Mouse (Mus musculus): ENCODE measurements around the gene Frmd5. TPM values are rescaled to one million over a fixed set of nuclear protein-coding genes. Genes with fewer than 3 reads are reported as not detected.
"Not testable (repeated sequence)": the region's sequence is repeated elsewhere in the genome, so short reads cannot be mapped to it uniquely, and the experiment has no call there.

Frmd5 gene
- 10 to 100 TPM; 47.4 to 51.3 (median 50.4) TPM for total RNA-seq (2022)

DNA sequence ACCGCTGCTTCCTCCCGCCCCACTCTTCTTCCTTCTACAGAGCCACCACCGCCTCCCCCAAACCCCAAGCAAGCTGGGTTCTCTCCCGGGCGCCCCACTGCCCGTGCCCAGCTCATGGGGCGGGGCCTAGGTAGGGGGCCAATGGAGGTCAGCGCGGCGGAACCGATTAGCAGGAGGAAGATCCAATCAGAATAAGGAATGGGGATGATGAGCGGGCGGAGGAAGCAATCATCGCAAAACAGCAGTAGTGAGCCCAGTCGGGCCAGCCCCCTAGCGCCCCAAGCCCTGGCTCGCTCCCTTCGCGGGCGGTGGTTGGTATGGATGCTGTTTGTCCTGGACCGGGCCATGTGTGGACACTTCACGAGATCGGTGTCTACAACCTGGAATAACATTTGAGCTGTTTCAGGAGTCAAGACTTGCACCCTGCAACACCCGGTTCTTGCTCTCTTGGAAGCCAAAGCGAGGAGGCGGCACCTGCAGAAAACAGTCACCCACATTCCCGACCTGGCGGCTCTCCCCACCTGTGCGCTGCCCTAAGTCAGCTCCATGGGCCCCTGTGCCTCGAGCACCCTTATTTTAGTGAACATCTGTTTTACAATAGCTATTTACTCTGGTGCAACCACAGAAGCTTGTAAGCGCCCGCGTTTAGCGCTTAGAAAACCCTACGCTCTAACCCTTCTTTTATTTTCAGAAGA lies at the start of gene Frmd5:
Frmd5 (minus strand) TSS at position 129 of the 695 bp plus-strand sequence.
- peak; percentile 86 to 94 for DNase-seq (ENCODE audit: low spot score in 2 of 2)

- DNase-seq (ENCODE audit: low spot score in 2 of 2), result no peak
Measured at GRCm38 (mm10) chr2:121853974-121854373, 47.1 kb upstream of the Frmd5 start.

- DNase-seq (ENCODE audit: low spot score in 2 of 2), result no peak
Measured at GRCm38 (mm10) chr2:121852045-121852444, 45.2 kb upstream of the Frmd5 start.

DNA sequence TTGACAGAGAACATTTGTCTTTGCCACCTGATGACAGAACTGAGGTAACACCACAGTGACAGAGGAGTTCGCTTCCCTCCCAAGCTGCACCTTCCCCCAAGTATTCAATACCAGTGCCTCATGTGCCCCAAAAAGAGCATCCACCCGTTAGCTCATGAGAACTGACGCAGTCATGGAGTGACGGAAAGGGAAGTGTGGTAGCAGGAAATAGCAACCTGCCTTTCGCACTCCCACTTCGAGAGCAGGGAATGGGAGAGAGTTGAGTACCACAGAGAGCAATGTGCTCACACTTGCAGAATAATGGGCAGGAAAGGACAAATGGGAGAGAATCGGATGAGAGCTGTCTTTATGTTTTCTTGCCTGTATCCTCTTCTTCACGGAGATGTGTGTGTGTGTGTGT lies 39.2 kb upstream of the Frmd5 start:
- no peak for DNase-seq (ENCODE audit: low spot score in 2 of 2)

- no peak for DNase-seq (ENCODE audit: low spot score in 2 of 2)
Measured at GRCm38 (mm10) chr2:121842249-121842648, 35.4 kb upstream of the Frmd5 start.

DNA sequence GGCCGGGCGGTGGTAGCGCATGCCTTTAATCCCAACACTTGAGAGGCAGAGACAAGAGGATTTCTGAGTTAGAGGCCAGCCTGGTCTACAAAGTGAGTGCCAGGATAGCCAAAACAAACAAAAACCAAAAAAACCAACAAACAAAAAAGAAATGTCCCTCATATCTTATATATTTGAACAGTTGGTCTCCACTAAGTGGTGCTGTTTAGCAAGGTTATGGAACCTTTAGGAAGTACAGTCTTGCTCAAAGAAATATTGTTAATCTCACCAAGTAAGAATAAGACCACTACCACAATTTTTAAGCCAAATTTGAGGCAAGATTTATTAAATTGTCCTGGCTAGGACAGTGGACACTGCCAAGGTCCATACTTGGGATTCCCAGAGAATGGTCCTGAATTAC lies 34.6 kb upstream of the Frmd5 start:
- DNase-seq (ENCODE audit: low spot score in 2 of 2), result no peak

DNA sequence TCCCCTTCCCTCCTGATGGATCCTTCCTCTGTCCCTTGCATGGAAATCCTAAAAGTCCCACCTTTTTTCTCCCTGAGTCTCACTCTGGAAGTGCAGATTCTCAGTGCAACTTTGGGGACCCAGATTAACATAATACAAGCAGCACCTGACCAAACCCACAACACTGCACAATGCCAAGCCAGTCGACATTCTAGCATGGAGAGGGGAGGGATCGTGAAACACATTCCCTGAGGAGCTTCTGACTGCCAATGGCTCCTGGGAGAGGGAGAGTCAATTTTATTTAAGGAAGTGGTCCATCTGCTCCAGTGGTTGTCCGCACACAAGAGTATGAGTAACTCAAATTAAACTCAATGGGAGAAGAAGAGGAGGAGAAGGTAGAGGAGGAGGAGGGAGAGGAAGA lies 28.0 kb upstream of the Frmd5 start:
- DNase-seq (ENCODE audit: low spot score in 2 of 2), result no peak

GRCm38 (mm10) chr2:121832484-121832894 lies 25.6 kb upstream of the Frmd5 start:
- peak in 1 of 2 experiments; percentile 28 for DNase-seq (ENCODE audit: low spot score in 2 of 2)

DNA sequence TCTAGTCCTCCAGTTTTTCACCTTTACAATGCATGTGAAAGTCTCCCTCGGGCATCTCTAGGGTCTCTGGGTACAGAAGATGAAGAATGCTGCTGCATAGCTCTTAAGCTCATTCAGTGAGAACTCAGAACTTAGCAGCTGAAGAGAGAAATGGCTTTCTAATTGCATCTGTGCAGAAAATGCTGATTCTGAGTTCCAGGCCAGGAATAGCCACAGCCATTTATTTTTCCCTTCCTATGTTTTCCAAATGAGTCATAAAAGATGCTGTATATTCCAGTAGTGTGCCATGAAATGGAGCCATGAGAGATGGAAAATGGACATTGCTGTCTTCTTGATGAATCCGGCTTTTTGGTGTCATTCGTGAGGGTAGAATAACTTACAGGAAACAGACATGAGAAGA lies 21.5 kb upstream of the Frmd5 start:
- DNase-seq (ENCODE audit: low spot score in 2 of 2), result no peak

DNA sequence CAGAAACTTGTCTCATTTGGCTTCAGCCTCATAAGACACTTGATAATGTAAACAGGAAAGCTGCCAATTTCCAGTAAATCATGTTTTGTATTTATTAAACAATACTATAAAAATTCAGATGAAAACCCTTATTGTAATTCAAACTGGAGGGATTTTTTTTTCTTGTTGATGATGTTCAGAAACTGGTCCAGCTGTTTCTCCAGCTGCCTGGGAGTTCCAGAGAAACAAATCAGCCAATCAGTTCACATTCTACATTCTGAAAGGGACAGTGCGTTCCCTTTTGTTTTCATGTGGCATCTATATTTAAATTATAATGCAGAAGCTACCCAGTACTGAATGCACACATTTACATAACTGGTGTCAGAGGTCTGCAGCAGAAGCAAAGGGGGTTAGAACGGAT lies 19.3 kb upstream of the Frmd5 start:
- DNase-seq (ENCODE audit: low spot score in 2 of 2), result no peak

DNA sequence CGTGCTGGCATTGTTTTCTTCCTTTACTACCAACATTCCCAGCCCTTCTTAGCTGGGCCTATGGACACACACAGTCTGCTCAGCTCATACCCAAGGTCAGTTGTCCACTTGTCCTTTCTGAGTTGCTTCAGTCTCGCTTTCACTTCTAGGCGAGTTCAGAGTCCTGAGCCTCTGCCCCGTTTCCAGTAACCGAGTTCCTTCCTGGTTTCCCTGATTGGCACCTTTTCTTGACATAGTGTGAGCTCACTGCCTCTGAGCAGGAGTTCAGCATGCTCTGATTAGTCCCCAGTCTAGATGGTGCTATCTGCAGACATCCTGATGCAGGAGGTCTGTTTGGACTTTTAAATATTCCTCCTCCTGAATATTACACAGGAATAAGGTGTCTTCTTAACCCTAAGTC lies 17.8 kb upstream of the Frmd5 start:
- DNase-seq (ENCODE audit: low spot score in 2 of 2), result no peak

DNA sequence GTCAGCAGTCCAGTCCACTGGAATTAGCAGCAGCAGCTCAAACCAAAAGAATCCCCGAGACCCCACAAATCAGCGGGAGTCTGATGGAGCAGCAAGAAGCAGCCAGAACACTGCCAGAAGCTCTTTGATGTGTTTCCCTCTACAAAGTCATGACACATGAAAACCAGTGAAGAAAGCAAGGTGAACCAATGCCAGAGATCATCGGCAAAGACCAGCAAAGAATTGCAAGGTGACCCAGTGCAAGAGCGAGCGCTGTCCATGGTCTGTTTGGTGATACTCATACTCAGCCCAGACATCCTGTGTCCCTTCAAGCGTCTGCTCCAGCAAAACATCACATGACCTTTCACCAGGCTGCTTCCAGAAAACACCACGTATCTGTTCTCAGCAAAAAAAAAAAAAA lies 14.9 kb upstream of the Frmd5 start:
- DNase-seq (ENCODE audit: low spot score in 2 of 2), result no peak

DNA sequence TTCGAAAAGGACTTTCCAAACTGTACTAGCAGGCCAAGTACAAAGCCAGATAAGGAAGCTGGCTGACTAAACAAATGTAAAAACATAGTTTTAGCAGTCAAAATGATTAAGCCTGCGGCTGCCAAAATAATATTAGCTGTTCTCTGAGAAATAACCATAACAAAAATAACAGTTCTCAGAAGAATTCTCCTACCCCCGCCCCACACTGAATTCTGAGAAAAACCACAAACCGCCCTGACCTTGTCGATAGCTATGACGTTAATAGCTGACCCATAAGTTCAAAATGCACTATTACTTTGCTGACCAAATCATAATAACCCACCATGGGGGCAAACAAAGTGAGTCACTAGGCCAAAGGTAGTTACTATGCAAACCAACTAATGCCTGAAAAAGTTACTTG lies 4.0 kb upstream of the Frmd5 start:
- DNase-seq (ENCODE audit: low spot score in 2 of 2), result not testable (repeated sequence)

- no peak for DNase-seq (ENCODE audit: low spot score in 2 of 2)
Measured at GRCm38 (mm10) chr2:121809126-121809525, 2.2 kb upstream of the Frmd5 start.

- peak; percentile 23 to 33 for DNase-seq (ENCODE audit: low spot score in 2 of 2)
Measured at GRCm38 (mm10) chr2:121806171-121806943, 530 bp downstream of the Frmd5 start.

DNA sequence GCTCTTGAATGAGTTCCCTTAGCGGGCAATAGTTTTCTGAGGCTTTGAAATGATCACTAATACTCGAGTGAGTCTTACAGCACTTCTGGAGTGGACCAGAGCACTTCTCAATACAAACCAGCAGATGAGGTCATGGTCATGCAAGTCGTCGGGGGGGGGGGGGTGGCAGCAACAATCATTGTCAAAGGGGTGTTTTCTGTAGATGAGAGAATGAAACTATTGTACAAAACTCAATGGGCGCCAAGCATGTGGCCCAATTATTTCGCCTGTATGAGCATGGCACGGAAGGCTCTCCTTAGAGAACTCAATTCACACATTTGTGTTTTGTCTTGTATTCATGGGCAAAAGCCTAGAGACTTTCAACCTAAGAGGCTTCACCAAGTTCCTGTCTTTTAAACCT lies 7.8 kb downstream of the Frmd5 start:
- no peak for DNase-seq (ENCODE audit: low spot score in 2 of 2)

DNA sequence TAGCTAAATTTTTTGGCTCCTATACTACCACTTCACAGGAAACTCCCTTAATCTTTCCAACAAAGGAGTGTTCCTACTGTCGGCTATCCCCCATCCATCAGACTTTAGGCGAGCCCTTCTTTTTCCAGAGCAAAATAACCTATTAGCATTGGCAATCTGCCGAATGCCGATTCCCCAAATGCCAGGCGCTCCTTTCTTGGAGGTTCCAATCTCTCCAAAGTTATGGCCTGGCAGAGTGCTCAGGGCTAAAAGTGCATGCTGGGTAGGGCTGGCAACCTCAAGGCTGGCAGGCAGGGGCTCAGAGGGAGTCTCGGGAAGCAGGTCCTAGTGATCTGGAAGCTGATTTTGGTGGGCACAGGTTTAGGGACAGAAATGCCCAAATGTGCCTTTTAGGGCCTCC lies 10.9 kb downstream of the Frmd5 start:
- DNase-seq (ENCODE audit: low spot score in 2 of 2), result no peak

DNA sequence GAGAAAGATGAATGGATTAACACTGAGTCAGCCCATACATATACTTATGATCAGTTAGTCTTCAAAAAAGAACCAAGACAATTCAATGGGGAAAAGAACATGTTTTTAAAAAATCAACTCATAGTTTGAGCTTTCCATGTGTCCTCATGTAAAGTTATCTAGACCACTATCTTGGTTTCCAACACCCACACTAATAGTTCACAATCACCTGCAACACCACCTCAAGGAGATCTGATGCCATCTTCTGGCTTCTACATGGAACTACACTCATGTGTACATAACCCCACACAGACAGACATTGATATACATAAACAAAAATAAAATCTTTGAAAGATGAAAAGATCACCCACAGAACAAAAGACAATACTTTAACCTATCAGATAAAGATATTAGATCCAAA lies 17.1 kb downstream of the Frmd5 start:
- no peak for DNase-seq (ENCODE audit: low spot score in 2 of 2)

DNA sequence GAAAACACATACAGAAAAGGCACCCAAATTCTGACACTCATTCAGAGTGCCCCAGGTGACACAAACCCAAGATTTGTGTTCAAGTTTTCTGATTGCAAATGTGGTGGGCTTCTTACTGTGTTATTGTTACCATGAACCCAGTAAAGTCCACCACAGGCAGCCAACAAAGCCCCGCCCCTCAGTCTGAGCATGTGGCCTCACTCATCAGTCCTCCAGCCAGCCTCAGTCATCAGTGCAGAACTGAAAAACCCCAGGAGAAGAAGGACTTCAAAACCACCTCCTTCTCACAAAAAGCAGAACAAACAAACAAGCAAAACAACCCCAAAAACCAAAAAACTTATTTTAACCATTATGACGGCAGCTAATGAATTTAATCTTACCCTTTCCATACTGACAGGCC lies 18.5 kb downstream of the Frmd5 start:
- DNase-seq (ENCODE audit: low spot score in 2 of 2), result no peak

DNA sequence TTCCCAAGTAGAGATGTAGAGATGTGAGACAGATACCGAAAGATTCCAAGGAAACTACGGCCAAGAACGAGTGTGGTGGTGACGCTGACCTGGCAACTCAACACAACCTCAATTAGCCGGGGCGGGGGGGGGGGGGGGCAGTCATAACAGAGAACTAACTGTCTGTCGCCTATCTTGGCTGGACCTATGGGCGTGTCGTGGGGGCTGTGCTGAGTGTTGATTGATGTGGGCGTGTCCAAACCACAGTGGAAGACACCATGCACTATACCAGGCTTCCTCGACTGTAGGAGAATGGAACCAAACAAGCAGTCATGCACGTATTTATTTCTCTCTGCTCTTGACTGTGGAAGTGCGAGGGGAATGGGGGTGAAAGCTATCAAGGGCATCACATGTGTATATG lies 19.1 kb downstream of the Frmd5 start:
- DNase-seq (ENCODE audit: low spot score in 2 of 2), result no peak

DNA sequence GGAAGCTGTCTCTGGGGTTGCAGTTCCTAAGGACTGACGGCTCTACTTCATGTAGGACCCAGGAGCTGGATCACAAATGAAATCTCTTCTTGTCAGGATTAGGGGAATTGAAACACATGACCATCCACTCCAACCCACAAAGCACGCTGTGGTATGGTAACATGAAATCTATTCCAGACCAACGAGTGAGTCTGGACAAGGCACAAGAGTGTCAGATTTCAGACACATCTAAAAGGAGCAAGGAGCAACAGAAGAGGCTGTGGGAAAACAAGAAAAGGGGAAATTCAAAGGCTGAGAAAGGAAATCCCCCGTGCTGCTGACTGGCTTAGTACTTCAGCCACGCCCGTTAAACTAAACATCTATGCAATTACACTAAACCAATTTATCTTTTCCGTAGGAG lies 19.6 kb downstream of the Frmd5 start:
- no peak for DNase-seq (ENCODE audit: low spot score in 2 of 2)

- no peak for DNase-seq (ENCODE audit: low spot score in 2 of 2)
Measured at GRCm38 (mm10) chr2:121776219-121776618, 30.7 kb downstream of the Frmd5 start.

DNA sequence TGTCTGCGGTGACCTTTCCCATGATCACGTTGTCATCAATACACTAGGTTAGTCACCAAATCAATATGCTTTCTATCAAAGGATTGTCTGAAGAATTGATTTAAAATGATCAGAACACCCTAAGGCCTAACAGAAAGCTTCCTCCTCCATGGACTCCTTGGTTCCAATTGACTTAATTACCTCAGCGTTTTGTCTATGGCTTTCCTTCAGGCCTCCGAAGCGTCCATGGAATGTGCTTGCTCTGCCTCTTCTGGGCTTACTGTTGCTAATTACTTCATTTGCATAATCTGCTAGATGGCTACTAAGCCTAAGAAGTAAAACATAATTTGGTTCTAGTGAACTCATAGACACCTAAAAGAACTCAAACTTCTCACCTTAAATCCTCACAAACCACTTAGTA lies 42.0 kb downstream of the Frmd5 start:
- DNase-seq (ENCODE audit: low spot score in 2 of 2), result no peak

Data from left cerebral cortex, adult 8-10 months (tissue).